Mouse (Mus musculus) MEL-GATA-1-ER (cell line): Measurements from ENCODE around the gene A630010A05Rik.
"Not testable (repeated sequence)": the region's sequence is repeated elsewhere in the genome, so short reads cannot be mapped to it uniquely, and the experiment has no call there.

Source experiments
- DNase-seq: peaks from one replicate; pipeline ENCODE4 v3.0.0-alpha.2; 2012; ENCODE audit warnings: low read depth; ENCODE audit errors: extremely low read depth

A630010A05Rik gene

DNA sequence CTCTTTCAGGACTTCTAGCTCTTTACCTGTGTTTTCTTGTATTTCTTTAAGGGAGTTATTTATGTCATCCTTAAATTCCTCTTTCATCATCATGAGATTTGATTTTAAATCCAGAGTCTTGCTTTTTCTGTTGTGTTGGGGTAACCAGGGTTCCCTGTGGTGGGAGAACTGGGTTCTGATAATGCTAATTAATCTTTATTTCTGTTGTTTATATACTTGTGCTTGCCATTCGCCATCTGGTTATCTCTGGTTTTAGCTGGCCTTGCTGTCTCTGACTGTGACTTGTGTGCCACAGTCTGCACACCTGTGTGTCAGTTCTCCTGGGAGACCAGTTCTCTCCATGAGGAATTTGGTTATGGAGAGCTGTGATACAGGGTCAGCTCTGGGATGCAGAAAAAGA, at the start of gene A630010A05Rik:
A630010A05Rik (plus strand) TSS at position 301 of the 400 bp plus-strand sequence.
- DNase-seq, result no peak

- peak; percentile 66 for DNase-seq
These were observed 26.4 kb upstream of the A630010A05Rik start for GRCm38 (mm10) chr16:14535766-14536165.

DNA sequence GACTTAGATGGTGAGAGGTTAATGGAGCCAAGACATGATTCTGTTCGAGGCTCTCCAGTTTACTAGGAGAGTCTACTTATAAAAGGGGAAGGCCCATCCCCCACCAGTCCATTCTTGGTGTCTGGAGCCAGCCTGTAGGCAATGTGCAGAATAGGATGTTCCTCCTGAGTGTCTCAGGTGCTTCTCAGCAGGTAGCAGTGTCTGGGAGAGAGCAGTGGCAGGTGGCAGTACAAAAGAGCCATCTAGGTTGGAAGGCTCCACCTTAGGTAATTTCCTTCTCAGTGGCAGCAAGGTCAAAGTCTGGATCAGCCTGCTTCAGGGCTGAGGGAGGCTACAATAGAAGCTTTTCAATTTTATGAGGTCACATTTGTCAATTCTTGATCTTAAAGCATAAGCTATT, 4.9 kb upstream of the A630010A05Rik start:
- DNase-seq, result not testable (repeated sequence)
